Mouse (Mus musculus): ENCODE results near the gene Flywch1. TPM values are rescaled to one million over a fixed set of nuclear protein-coding genes. Genes with fewer than 3 reads are reported as not detected.

Flywch1 gene
- polyA plus RNA-seq, 2 experiments, result 4.0 to 6.6 TPM

DNA sequence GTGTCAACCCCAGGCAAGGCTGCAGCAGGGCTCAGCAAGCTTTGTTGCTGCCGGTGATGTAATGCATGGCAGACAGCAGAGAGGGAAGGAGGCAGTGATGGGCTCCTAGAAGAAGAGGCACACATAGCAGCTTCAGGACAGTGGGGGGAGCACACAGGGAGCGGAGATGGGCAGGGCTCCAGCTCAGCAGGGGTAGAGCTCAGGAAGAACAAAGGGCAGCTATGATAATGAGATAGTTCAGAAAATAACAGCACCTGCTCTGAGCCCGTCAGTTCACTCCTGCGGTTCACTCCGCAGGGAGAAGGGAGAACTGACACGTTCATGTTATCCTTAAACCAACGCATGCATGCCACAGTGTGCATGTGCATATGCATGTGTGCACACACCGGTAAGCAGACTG is 12.6 kb downstream of the Flywch1 start:
- H3K27me3 ChIP-seq (ENCODE audit: control insufficient read depth, insufficient read depth, low read length), result no peaks in the 10 kb centered on the region
- no peaks in the 10 kb centered on the region for H3K9me3 ChIP-seq (ENCODE audit: control insufficient read depth, low read length)
- no peak overlapping the region for H3K4me2 ChIP-seq (ENCODE audit: low read depth)
- H3K4me3 ChIP-seq (ENCODE audit: insufficient read depth in 1 of 2, low read depth in 2 of 2, low read length in 2 of 2), result no peak overlapping the region
- H3K9ac ChIP-seq (replicated peaks), result no peak overlapping the region
- TF ChIP-seq CTCF (IDR thresholded peaks at IDR 0.05; ENCODE audit: low read depth), result no peak
- no peak for TF ChIP-seq EP300 (IDR thresholded peaks at IDR 0.05; ENCODE audit: low read depth)
- 85% methylated on average over 8 of the region's 8 CpGs for WGBS (ENCODE audit: insufficient replicate concordance)
- no peak for ATAC-seq (ENCODE audit: insufficient read depth)
- H3K27ac ChIP-seq, result no peak overlapping the region
- H3K4me1 ChIP-seq (replicated peaks; ENCODE audit: control insufficient read depth in 2 of 2, insufficient read depth in 2 of 2, low read length in 1 of 2), result peaks cover 0 to 3% of the 10 kb centered on the region in 2 experiments; a peak in 1 of 4 replicates
- H3K36me3 ChIP-seq (replicated peaks; ENCODE audit: control insufficient read depth, insufficient read depth, low read depth), result no peaks in the 10 kb centered on the region
- DNase-seq (ENCODE audit: low read depth in 3 of 3, low spot score in 3 of 3), result no peak

DNA sequence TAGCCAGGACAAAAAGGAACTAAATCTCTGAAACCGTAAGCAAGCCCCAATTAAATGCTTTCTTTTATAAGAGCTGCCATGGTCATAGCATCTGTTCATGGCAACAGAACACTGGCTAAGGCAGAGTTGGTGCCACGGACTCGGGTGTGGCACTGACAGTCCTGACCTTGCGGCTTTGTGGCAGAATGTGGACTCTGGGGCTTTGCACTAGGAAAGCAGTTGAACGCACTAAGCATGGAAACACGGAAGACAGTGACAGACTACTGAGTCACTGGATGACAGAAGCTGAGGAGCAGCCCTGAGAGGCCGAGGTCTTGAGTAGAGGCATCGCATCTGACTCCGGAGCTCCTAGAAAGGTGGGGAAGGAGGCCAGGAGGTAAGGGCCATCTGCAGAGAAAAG is 13.8 kb downstream of the Flywch1 start:
- TF ChIP-seq EP300 (IDR thresholded peaks at IDR 0.05; ENCODE audit: low read depth) (no peak), CTCF (IDR thresholded peaks at IDR 0.05; ENCODE audit: low read depth) (no peak)
- H3K27ac ChIP-seq, result no peak overlapping the region
- H3K9ac ChIP-seq (replicated peaks), result no peak overlapping the region
- no peaks in the 10 kb centered on the region for H3K27me3 ChIP-seq (ENCODE audit: control insufficient read depth, insufficient read depth, low read length)
- no peak for DNase-seq (ENCODE audit: low read depth in 3 of 3, low spot score in 3 of 3)
- no peak overlapping the region for H3K4me3 ChIP-seq (ENCODE audit: insufficient read depth in 1 of 2, low read depth in 2 of 2, low read length in 2 of 2)
- H3K36me3 ChIP-seq (replicated peaks; ENCODE audit: control insufficient read depth, insufficient read depth, low read depth), result no peaks in the 10 kb centered on the region
- H3K4me1 ChIP-seq (replicated peaks; ENCODE audit: control insufficient read depth in 2 of 2, insufficient read depth in 2 of 2, low read length in 1 of 2), result no peaks in the 10 kb centered on the region
- H3K4me2 ChIP-seq (ENCODE audit: low read depth), result no peak overlapping the region
- no peaks in the 10 kb centered on the region for H3K9me3 ChIP-seq (ENCODE audit: control insufficient read depth, low read length)
- no peak for ATAC-seq (ENCODE audit: insufficient read depth)
- 78% methylated on average over 9 of the region's 9 CpGs for WGBS (ENCODE audit: insufficient replicate concordance)

DNA sequence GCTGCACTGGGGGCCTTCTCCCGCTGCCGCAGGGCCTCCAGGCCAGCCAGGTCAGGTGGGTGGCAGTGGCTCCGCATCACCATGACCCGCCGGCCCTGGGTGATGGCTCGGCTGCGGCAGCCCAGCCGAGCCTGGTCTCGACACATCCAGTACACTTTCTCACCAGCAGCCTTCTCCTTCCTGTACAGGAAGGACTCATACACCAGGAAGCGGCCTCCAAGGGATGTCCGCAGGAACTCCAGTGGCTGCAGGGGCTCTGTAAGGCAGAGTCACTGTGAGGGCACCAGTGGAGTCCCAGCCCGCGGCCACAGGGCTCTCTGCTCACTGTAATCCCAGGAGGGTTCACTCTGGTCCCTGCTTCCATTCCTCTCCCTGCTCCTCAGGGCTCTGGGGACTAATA is 15.7 kb downstream of the Flywch1 start:
- H3K4me1 ChIP-seq (replicated peaks; ENCODE audit: control insufficient read depth in 2 of 2, insufficient read depth in 2 of 2, low read length in 1 of 2), result no peaks in the 10 kb centered on the region
- no peaks in the 10 kb centered on the region for H3K9me3 ChIP-seq (ENCODE audit: control insufficient read depth, low read length)
- no peak overlapping the region for H3K4me3 ChIP-seq (ENCODE audit: insufficient read depth in 1 of 2, low read depth in 2 of 2, low read length in 2 of 2)
- no peak for ATAC-seq (ENCODE audit: insufficient read depth)
- TF ChIP-seq EP300 (IDR thresholded peaks at IDR 0.05; ENCODE audit: low read depth), result no peak
- TF ChIP-seq CTCF (IDR thresholded peaks at IDR 0.05; ENCODE audit: low read depth), result no peak
- 67% methylated on average over 13 of the region's 13 CpGs for WGBS (ENCODE audit: insufficient replicate concordance)
- DNase-seq (ENCODE audit: low read depth in 3 of 3, low spot score in 3 of 3), result no peak
- H3K36me3 ChIP-seq (replicated peaks; ENCODE audit: control insufficient read depth, insufficient read depth, low read depth), result no peaks in the 10 kb centered on the region
- no peak overlapping the region for H3K9ac ChIP-seq (replicated peaks)
- H3K4me2 ChIP-seq (ENCODE audit: low read depth), result no peak overlapping the region
- H3K27ac ChIP-seq, result no peak overlapping the region
- H3K27me3 ChIP-seq (ENCODE audit: control insufficient read depth, insufficient read depth, low read length), result no peaks in the 10 kb centered on the region

DNA sequence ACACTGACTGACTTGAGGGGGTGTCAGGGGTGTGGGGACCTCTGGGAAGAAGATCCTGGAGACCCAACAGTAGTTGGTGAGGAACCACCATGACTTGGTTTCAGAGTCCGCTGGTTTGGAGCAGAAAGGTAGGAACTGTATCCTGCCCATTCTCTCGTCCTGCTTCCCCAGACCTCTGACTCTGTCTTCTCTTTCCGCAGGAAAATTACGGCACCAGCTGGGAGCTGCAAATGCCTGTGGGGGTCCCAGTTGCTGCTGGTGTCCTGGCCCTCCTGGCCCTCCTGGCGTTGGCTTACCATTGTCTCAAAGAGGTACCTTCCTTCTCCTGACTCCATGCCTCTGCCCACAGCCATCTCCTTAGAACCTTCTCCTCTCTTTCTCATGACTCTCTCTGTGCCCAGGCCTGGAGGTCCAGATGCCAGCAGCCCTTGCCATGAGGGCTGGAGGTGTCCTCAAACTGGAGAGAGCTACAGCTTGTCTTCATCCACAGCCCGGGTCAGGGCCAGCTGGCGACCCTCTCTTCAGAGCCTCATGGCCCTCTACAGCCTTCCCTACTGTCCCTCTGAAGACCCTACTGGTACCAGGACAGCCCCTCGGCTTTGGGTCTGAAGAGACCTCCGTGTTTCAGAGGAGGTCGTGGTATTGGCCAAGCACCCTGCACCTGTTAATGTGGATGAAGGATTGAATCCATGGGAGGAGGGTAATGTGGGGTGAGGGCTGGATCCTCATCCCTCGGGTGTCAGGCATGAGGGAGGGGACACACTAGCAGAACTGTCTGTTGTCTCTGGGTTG is 21.8 kb downstream of the Flywch1 start:
- H3K9ac ChIP-seq (replicated peaks), result no peak overlapping the region; the same call in 1 of the 2 replicates

DNA sequence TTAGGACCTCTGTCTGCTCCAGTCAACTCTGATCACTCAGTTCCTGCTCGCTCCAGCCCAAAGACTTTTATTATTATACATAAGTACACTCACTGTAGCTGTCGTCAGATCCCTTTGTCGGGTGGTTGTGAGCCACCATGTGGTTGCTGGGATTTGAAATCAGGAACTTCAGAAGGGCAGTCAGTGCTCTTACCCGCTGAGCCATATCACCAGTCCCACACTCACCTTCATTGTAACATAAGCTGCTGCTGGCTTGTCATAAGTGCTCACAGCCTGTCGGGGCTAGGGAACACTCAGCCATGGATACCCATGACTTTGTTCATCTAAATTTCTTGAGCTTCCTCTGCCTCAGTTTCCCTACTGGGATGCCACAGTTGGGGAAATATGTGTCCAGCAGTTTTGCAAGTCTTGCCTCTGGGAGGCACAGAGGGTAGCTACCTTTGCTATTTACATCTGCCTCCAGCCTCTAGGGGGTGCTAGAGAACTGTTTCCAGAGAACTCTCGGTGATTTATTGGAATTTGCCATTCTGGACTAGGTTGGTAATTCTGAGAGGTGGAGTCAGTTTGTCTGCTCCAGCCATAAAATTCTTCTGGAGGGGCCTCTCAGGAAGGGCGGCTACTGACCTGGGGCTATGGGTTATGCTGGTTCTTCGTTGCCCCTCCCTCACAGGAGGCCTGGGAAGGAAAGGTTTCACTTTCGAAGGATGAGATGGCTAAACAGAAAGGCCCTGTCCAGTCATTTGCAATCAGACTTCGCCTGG is 22.6 kb downstream of the Flywch1 start:
- DNase-seq (ENCODE audit: low read depth in 3 of 3, low spot score in 3 of 3) (peak; percentile 62 to 65 (median 62)), ATAC-seq (ENCODE audit: insufficient read depth) (peak; percentile 27; the same call in 1 of the 2 replicates)
- TF ChIP-seq EP300 (IDR thresholded peaks at IDR 0.05; ENCODE audit: low read depth) (no peak), CTCF (IDR thresholded peaks at IDR 0.05; ENCODE audit: low read depth) (peak; percentile 86)
- Histone ChIP-seq H3K9me3 (ENCODE audit: control insufficient read depth, low read length) (no peaks in the 10 kb centered on the region), H3K27me3 (ENCODE audit: control insufficient read depth, insufficient read depth, low read length) (peaks cover 33% of the 10 kb centered on the region), H3K36me3 (replicated peaks; ENCODE audit: control insufficient read depth, insufficient read depth, low read depth) (no peaks in the 10 kb centered on the region), H3K27ac (no peak overlapping the region), H3K4me2 (ENCODE audit: low read depth) (peak overlapping the region; percentile 49), H3K9ac (replicated peaks) (no peak overlapping the region; the same call in 1 of the 2 replicates), H3K4me1 (replicated peaks; ENCODE audit: control insufficient read depth in 2 of 2, insufficient read depth in 2 of 2, low read length in 1 of 2) (peaks cover 0 to 3% of the 10 kb centered on the region in 2 experiments; a peak in 1 of 4 replicates), H3K4me3 (ENCODE audit: insufficient read depth in 1 of 2, low read depth in 2 of 2, low read length in 2 of 2) (peak overlapping the region; percentile 26 to 34; a peak in 1 of 4 replicates)
- WGBS (ENCODE audit: insufficient replicate concordance), result 26% methylated on average over 10 of the region's 10 CpGs

More for the DNA sequence above, 21.8 kb downstream of the Flywch1 start:
- no peak for DNase-seq (ENCODE audit: low read depth in 3 of 3, low spot score in 3 of 3)
- Histone ChIP-seq H3K4me1 (replicated peaks; ENCODE audit: control insufficient read depth in 2 of 2, insufficient read depth in 2 of 2, low read length in 1 of 2) (peaks cover 0 to 3% of the 10 kb centered on the region in 2 experiments; a peak in 1 of 4 replicates), H3K36me3 (replicated peaks; ENCODE audit: control insufficient read depth, insufficient read depth, low read depth) (no peaks in the 10 kb centered on the region), H3K4me3 (ENCODE audit: insufficient read depth in 1 of 2, low read depth in 2 of 2, low read length in 2 of 2) (peak overlapping the region; percentile 26 to 34; a peak in 1 of 4 replicates), H3K27me3 (ENCODE audit: control insufficient read depth, insufficient read depth, low read length) (peaks cover 26% of the 10 kb centered on the region), H3K9me3 (ENCODE audit: control insufficient read depth, low read length) (no peaks in the 10 kb centered on the region), H3K4me2 (ENCODE audit: low read depth) (peak overlapping the region; percentile 49), H3K27ac (no peak overlapping the region)
- ATAC-seq (ENCODE audit: insufficient read depth), result no peak
- WGBS (ENCODE audit: insufficient replicate concordance), result 58% methylated on average over 11 of the region's 11 CpGs
- TF ChIP-seq EP300 (IDR thresholded peaks at IDR 0.05; ENCODE audit: low read depth) (no peak), CTCF (IDR thresholded peaks at IDR 0.05; ENCODE audit: low read depth) (no peak)

Measured in liver, embryonic 14.5 days (tissue).